Mouse (Mus musculus): ENCODE data around the gene Skap1. TPM values are rescaled to one million over a fixed set of nuclear protein-coding genes. Genes with fewer than 3 reads are reported as not detected.

Gene Skap1
- polyA plus RNA-seq, 1 experiment, result 3.3 TPM

DNA sequence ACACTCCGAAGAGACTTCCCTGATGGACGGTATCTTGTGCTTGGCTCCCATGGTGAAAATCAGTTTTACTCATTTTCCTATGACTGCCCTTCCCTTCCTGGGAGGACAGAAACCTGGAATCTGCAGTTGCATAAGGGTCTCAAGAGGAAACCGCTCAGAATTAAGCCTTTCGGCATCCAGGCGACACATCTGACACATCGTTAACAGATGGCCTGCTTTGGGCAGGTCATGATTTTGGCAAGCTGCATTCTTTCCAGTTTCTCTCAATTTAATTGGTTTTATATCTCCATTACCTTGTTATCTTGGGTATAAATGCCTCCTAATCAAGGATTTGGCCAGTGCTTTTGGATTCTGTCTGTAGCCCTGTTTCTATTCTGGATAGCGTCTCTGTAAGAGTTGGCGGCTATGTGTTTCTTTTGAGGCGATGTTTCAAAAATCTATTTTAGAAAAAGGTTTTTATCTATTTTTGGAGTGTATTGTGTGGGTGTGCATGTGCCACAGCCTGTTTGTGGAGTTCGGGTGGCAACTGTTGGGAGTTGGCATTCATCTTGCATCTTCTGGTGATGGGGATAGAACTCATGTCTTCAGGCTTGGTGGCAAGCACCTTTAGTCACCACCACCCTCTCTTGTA, 1.1 kb downstream of the Skap1 start:
- no peak overlapping the region for H3K27ac ChIP-seq (ENCODE audit: insufficient read depth, low read depth, low read length)

GRCm38 (mm10) chr11:96466382-96466781, 2.0 kb downstream of the Skap1 start:
- Histone ChIP-seq H3K27me3 (replicated peaks; ENCODE audit: control insufficient read depth, insufficient read depth, low read length) (no peaks in the 10 kb centered on the region), H3K36me3 (ENCODE audit: control insufficient read depth, insufficient read depth, low read length) (no peaks in the 10 kb centered on the region), H3K4me3 (ENCODE audit: insufficient read depth, low read depth, low read length) (no peak overlapping the region), H3K4me1 (ENCODE audit: control insufficient read depth, insufficient read depth, low read length) (no peaks in the 10 kb centered on the region), H3K27ac (ENCODE audit: insufficient read depth, low read depth, low read length) (no peak overlapping the region)
- DNase-seq, result no peak
- no peak for TF ChIP-seq POLR2A (IDR thresholded peaks at IDR 0.05; ENCODE audit: low read depth, low read length)
- TF ChIP-seq CTCF (conservative IDR thresholded peaks at IDR 0.05; ENCODE audit: insufficient read depth, insufficient read length, low read depth, low read length), result no peak
- 38% methylated on average over 7 of the region's 7 CpGs for WGBS

More for the DNA sequence above, 1.1 kb downstream of the Skap1 start:
- H3K36me3 ChIP-seq (ENCODE audit: control insufficient read depth, insufficient read depth, low read length), result no peaks in the 10 kb centered on the region
- H3K4me1 ChIP-seq (ENCODE audit: control insufficient read depth, insufficient read depth, low read length), result no peaks in the 10 kb centered on the region
- WGBS, result 87% methylated on average over 10 of the region's 10 CpGs
- TF ChIP-seq POLR2A (IDR thresholded peaks at IDR 0.05; ENCODE audit: low read depth, low read length), result no peak
- no peak for TF ChIP-seq CTCF (conservative IDR thresholded peaks at IDR 0.05; ENCODE audit: insufficient read depth, insufficient read length, low read depth, low read length)
- H3K27me3 ChIP-seq (replicated peaks; ENCODE audit: control insufficient read depth, insufficient read depth, low read length), result no peaks in the 10 kb centered on the region
- DNase-seq, result no peak
- H3K4me3 ChIP-seq (ENCODE audit: insufficient read depth, low read depth, low read length), result no peak overlapping the region

GRCm38 (mm10) chr11:96466987-96467386, 2.6 kb downstream of the Skap1 start:
- Histone ChIP-seq H3K27me3 (replicated peaks; ENCODE audit: control insufficient read depth, insufficient read depth, low read length) (no peaks in the 10 kb centered on the region), H3K27ac (ENCODE audit: insufficient read depth, low read depth, low read length) (no peak overlapping the region), H3K4me1 (ENCODE audit: control insufficient read depth, insufficient read depth, low read length) (no peaks in the 10 kb centered on the region), H3K36me3 (ENCODE audit: control insufficient read depth, insufficient read depth, low read length) (no peaks in the 10 kb centered on the region), H3K4me3 (ENCODE audit: insufficient read depth, low read depth, low read length) (no peak overlapping the region)
- WGBS, result 53% methylated on average over 7 of the region's 7 CpGs
- DNase-seq, result no peak
- TF ChIP-seq CTCF (conservative IDR thresholded peaks at IDR 0.05; ENCODE audit: insufficient read depth, insufficient read length, low read depth, low read length), result no peak
- no peak for TF ChIP-seq POLR2A (IDR thresholded peaks at IDR 0.05; ENCODE audit: low read depth, low read length)

- Histone ChIP-seq H3K4me3 (ENCODE audit: insufficient read depth, low read depth, low read length) (no peak overlapping the region), H3K27ac (ENCODE audit: insufficient read depth, low read depth, low read length) (no peak overlapping the region), H3K36me3 (ENCODE audit: control insufficient read depth, insufficient read depth, low read length) (no peaks in the 10 kb centered on the region), H3K4me1 (ENCODE audit: control insufficient read depth, insufficient read depth, low read length) (no peaks in the 10 kb centered on the region), H3K27me3 (replicated peaks; ENCODE audit: control insufficient read depth, insufficient read depth, low read length) (no peaks in the 10 kb centered on the region)
- TF ChIP-seq POLR2A (IDR thresholded peaks at IDR 0.05; ENCODE audit: low read depth, low read length), result no peak
- TF ChIP-seq CTCF (conservative IDR thresholded peaks at IDR 0.05; ENCODE audit: insufficient read depth, insufficient read length, low read depth, low read length), result no peak
- 64% methylated on average over 9 of the region's 9 CpGs for WGBS
- no peak for DNase-seq
Measured at GRCm38 (mm10) chr11:96468048-96468745, 3.8 kb downstream of the Skap1 start.

- Histone ChIP-seq H3K36me3 (ENCODE audit: control insufficient read depth, insufficient read depth, low read length) (no peaks in the 10 kb centered on the region), H3K4me3 (ENCODE audit: insufficient read depth, low read depth, low read length) (no peak overlapping the region), H3K27me3 (replicated peaks; ENCODE audit: control insufficient read depth, insufficient read depth, low read length) (no peaks in the 10 kb centered on the region), H3K27ac (ENCODE audit: insufficient read depth, low read depth, low read length) (no peak overlapping the region), H3K4me1 (ENCODE audit: control insufficient read depth, insufficient read depth, low read length) (no peaks in the 10 kb centered on the region)
- 59% methylated on average over 3 of the region's 3 CpGs for WGBS
- DNase-seq, result no peak
- TF ChIP-seq CTCF (conservative IDR thresholded peaks at IDR 0.05; ENCODE audit: insufficient read depth, insufficient read length, low read depth, low read length) (no peak), POLR2A (IDR thresholded peaks at IDR 0.05; ENCODE audit: low read depth, low read length) (no peak)
Measured at GRCm38 (mm10) chr11:96482711-96483110, 18.3 kb downstream of the Skap1 start.

GRCm38 (mm10) chr11:96483179-96483578, 18.8 kb downstream of the Skap1 start:
- Histone ChIP-seq H3K27me3 (replicated peaks; ENCODE audit: control insufficient read depth, insufficient read depth, low read length) (no peaks in the 10 kb centered on the region), H3K36me3 (ENCODE audit: control insufficient read depth, insufficient read depth, low read length) (no peaks in the 10 kb centered on the region), H3K4me1 (ENCODE audit: control insufficient read depth, insufficient read depth, low read length) (no peaks in the 10 kb centered on the region), H3K4me3 (ENCODE audit: insufficient read depth, low read depth, low read length) (no peak overlapping the region), H3K27ac (ENCODE audit: insufficient read depth, low read depth, low read length) (no peak overlapping the region)
- TF ChIP-seq POLR2A (IDR thresholded peaks at IDR 0.05; ENCODE audit: low read depth, low read length) (no peak), CTCF (conservative IDR thresholded peaks at IDR 0.05; ENCODE audit: insufficient read depth, insufficient read length, low read depth, low read length) (no peak)
- DNase-seq, result no peak

DNA sequence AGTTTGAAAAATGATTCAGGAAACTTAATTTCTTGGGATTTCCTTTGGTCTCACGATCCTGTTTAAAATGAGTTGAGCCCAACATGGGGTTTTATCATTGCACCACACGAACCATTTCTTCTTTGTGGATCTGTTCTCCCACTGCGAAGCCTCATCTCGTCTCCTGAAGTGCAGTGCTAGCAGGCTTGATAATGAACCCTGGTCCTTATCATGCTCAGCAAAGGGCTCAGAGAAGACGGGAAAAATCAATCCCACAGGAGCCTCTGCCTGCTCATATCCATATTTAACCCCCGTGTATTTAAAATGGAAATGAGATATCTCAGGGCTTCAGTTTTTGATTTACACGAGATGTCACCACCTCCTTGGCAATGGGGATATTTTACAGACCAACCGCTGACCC, 34.1 kb downstream of the Skap1 start:
- 71% methylated on average over 8 of the region's 8 CpGs for WGBS
- Histone ChIP-seq H3K36me3 (ENCODE audit: control insufficient read depth, insufficient read depth, low read length) (no peaks in the 10 kb centered on the region), H3K4me1 (ENCODE audit: control insufficient read depth, insufficient read depth, low read length) (no peaks in the 10 kb centered on the region), H3K27ac (ENCODE audit: insufficient read depth, low read depth, low read length) (no peak overlapping the region), H3K27me3 (replicated peaks; ENCODE audit: control insufficient read depth, insufficient read depth, low read length) (no peaks in the 10 kb centered on the region), H3K4me3 (ENCODE audit: insufficient read depth, low read depth, low read length) (no peak overlapping the region)
- DNase-seq, result no peak
- no peak for TF ChIP-seq CTCF (conservative IDR thresholded peaks at IDR 0.05; ENCODE audit: insufficient read depth, insufficient read length, low read depth, low read length)
- TF ChIP-seq POLR2A (IDR thresholded peaks at IDR 0.05; ENCODE audit: low read depth, low read length), result no peak
